Mouse (Mus musculus): Measurements from ENCODE around the gene Gdf15. TPM values are rescaled to one million over a fixed set of nuclear protein-coding genes. Genes with fewer than 3 reads are reported as not detected.
"Not testable (repeated sequence)": the region's sequence is repeated elsewhere in the genome, so short reads cannot be mapped to it uniquely, and the experiment has no call there.

Gene Gdf15
- total and polyA plus RNA-seq, 2 experiments from 2014 or later = 0.41 to 1.7 TPM

DNA sequence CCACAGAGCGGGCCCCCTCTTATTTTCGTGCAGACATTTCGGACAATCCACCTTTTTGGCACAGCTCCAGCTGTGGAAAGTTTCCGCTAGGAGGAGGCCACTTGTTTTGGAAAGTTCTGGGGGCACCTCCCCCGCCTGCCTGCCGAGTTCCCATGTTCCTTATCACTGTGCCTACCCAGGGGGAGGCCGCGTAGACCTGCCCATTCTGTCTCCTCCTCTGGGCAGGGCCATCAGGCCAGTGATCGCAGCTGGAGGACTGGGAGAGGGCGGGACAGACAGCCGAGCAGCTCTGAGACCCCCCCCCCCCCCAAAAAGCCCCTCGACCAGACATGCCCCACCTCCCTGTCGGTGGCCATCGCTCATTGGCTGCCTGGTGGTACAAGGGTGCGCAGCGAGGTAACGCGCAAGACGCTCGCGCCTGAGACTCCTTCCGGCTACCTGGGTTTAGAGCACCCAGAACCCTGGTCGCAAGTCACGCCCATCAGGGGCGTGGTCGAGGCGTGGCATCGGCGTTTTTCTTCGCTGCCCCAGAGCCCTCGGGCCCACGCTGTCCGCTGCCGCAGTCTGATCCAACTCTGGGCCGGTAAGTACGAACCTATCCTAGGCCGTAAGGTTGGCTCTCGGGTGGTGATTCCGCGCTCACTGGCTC lies 38.2 kb downstream of the Gdf15 start, which contains the start of gene Isyna1:
Gene Isyna1, plus strand, starts transcription at position 413 of the 649 bp plus-strand sequence.
- ATAC-seq = peak; percentile 81
- H3K36me3 ChIP-seq (ENCODE audit: insufficient read depth, low read length) = peaks cover 15% of the 10 kb centered on the region; the same call in 1 of the 2 replicates
- WGBS = under 1% methylated on average over 40 of the region's 40 CpGs
- no peaks in the 10 kb centered on the region for H3K9me3 ChIP-seq (ENCODE audit: low read length)
- peak within 1 kb of the TSS; percentile 75; the same call in 1 of the 2 replicates for H3K27ac ChIP-seq
- H3K4me3 ChIP-seq (ENCODE audit: low read length) = peak within 1 kb of the TSS; percentile 54
- peak within 1 kb of the TSS; percentile 96 for H3K4me2 ChIP-seq (ENCODE audit: low read depth, low read length)
- no peak; the same call in 1 of the 2 replicates for TF ChIP-seq CTCF (IDR thresholded peaks at IDR 0.05; ENCODE audit: low read depth)
- H3K27me3 ChIP-seq (ENCODE audit: insufficient read depth, low read length) = no peaks in the 10 kb centered on the region
- peak; percentile 92 for DNase-seq (ENCODE audit: low spot score)
- peaks cover 18% of the 10 kb centered on the region for H3K4me1 ChIP-seq (ENCODE audit: insufficient read depth, low read length)
- H3K9ac ChIP-seq (replicated peaks; ENCODE audit: low read length) = peak within 1 kb of the TSS; percentile 53

DNA sequence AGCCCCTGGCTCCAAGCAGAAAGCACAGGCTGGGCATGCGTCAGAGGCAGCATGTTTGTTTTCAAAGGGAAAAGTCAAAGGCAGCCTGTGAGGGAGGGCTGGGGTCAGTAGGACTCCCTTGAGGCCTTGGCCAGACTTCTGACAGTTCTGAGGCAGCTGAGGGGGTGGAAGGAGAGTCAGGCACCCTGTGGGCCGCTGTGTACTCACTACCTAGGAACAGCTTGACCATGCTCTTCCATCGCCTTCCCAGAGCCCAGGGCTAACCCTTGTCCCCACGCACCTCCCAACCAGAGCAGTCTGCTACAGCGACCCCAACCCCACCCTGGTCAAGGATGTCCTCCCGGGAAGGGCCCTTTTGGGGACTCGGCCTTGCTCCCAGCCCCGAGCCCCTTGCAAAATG lies 39.1 kb downstream of the Gdf15 start:
- ATAC-seq (no peak), DNase-seq (ENCODE audit: low spot score) (no peak)
- TF ChIP-seq CTCF (IDR thresholded peaks at IDR 0.05; ENCODE audit: low read depth) = no peak
- H3K27me3 ChIP-seq (ENCODE audit: insufficient read depth, low read length) = no peaks in the 10 kb centered on the region
- peak overlapping the region; percentile 96 for H3K4me2 ChIP-seq (ENCODE audit: low read depth, low read length)
- no peak overlapping the region for H3K4me3 ChIP-seq (ENCODE audit: low read length)
- H3K9ac ChIP-seq (replicated peaks; ENCODE audit: low read length) = no peak overlapping the region
- peaks cover 15% of the 10 kb centered on the region; the same call in 1 of the 2 replicates for H3K36me3 ChIP-seq (ENCODE audit: insufficient read depth, low read length)
- H3K9me3 ChIP-seq (ENCODE audit: low read length) = no peaks in the 10 kb centered on the region
- H3K27ac ChIP-seq = peak overlapping the region; percentile 75; the same call in 1 of the 2 replicates
- peaks cover 10% of the 10 kb centered on the region; the same call in 1 of the 2 replicates for H3K4me1 ChIP-seq (ENCODE audit: insufficient read depth, low read length)
- WGBS = 43% methylated on average over 8 of the region's 8 CpGs

GRCm38 (mm10) chr8:70591569-70591968 lies 40.7 kb downstream of the Gdf15 start:
- Histone ChIP-seq H3K36me3 (ENCODE audit: insufficient read depth, low read length) (peaks cover 23% of the 10 kb centered on the region; the same call in 1 of the 2 replicates), H3K27me3 (ENCODE audit: insufficient read depth, low read length) (no peaks in the 10 kb centered on the region), H3K9me3 (ENCODE audit: low read length) (no peaks in the 10 kb centered on the region), H3K4me2 (ENCODE audit: low read depth, low read length) (no peak overlapping the region), H3K27ac (no peak overlapping the region), H3K9ac (replicated peaks; ENCODE audit: low read length) (no peak overlapping the region), H3K4me3 (ENCODE audit: low read length) (no peak overlapping the region), H3K4me1 (ENCODE audit: insufficient read depth, low read length) (peaks cover 10% of the 10 kb centered on the region; the same call in 1 of the 2 replicates)
- no peak for TF ChIP-seq CTCF (IDR thresholded peaks at IDR 0.05; ENCODE audit: low read depth)
- no peak for DNase-seq (ENCODE audit: low spot score)
- WGBS = 84% methylated on average over 12 of the region's 12 CpGs
- no peak for ATAC-seq

DNA sequence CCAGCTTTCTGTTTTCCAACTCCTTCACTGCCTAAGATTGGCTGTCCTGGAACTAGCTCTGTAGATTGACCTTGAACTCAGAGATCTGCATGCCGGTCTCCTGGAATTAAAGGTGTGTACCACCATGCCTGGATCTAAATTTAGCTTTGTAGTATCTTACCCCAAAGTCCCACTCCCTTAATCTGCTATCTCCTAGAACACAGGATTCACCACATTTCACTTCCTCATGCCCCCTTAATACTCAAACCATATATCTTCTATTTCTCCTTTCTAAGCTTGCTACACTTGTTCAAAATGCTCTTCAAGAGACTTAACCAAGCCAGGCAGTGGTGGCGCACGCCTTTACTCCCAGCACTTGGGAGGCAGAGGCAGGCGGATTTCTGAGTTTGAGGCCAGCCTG lies 44.3 kb downstream of the Gdf15 start:
- H3K4me2 ChIP-seq (ENCODE audit: low read depth, low read length); H3K4me1 ChIP-seq (ENCODE audit: insufficient read depth, low read length); H3K9ac ChIP-seq (replicated peaks; ENCODE audit: low read length); H3K4me3 ChIP-seq (ENCODE audit: low read length); ATAC-seq; H3K27me3 ChIP-seq (ENCODE audit: insufficient read depth, low read length); H3K9me3 ChIP-seq (ENCODE audit: low read length); H3K27ac ChIP-seq; DNase-seq (ENCODE audit: low spot score): not testable (repeated sequence)
- 93% methylated on average over 4 of the region's 4 CpGs for WGBS
- peaks cover 46% of the 10 kb centered on the region for H3K36me3 ChIP-seq (ENCODE audit: insufficient read depth, low read length)

- peak; percentile 80 for TF ChIP-seq CTCF (IDR thresholded peaks at IDR 0.05; ENCODE audit: low read depth)
- H3K27ac ChIP-seq = no peak overlapping the region; the same call in 1 of the 2 replicates
- H3K27me3 ChIP-seq (ENCODE audit: insufficient read depth, low read length) = no peaks in the 10 kb centered on the region
- peak; percentile 71 for DNase-seq (ENCODE audit: low spot score)
- ATAC-seq = peak; percentile 73
- no peak overlapping the region for H3K4me3 ChIP-seq (ENCODE audit: low read length)
- WGBS = 35% methylated on average over 7 of the region's 7 CpGs
- no peak overlapping the region for H3K9ac ChIP-seq (replicated peaks; ENCODE audit: low read length)
- no peaks in the 10 kb centered on the region for H3K9me3 ChIP-seq (ENCODE audit: low read length)
- H3K4me2 ChIP-seq (ENCODE audit: low read depth, low read length) = no peak overlapping the region
- no peaks in the 10 kb centered on the region for H3K4me1 ChIP-seq (ENCODE audit: insufficient read depth, low read length)
- H3K36me3 ChIP-seq (ENCODE audit: insufficient read depth, low read length) = peaks cover 48% of the 10 kb centered on the region
Observed at GRCm38 (mm10) chr8:70585258-70585652, 47.0 kb downstream of the Gdf15 start.

DNA sequence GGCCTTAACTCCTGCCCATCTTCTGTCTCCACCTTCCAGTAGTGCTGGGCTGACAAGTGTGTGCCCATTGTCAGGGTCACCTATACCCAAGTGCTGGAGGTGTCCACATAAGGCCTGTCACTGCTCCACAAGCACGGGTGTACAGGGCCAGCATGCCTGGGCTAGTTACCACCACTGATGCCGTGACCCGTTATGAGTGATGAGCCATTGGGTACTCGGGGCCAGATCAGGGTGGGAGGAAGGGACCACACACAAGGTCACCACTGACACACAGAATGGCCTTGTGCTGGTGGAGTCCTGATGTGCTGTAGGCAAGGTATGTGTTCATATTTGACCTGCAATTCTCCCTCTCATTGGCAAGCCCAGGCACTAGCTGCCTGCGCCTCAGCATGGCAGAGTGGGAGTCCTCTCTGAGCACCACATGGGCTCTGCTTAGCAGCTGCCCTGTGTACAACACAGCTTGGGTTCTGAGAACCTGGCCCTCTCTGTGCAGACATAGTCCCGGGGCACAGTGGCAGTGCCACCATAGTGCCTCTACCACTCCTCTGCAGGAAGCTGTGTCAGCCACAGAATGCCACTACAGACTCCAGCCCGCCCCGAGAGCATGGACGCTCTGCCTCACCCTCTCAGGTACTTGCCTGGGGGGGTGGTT lies 47.5 kb downstream of the Gdf15 start:
- TF ChIP-seq CTCF (IDR thresholded peaks at IDR 0.05; ENCODE audit: low read depth) = no peak
- ATAC-seq (peak; percentile 11; the same call in 1 of the 2 replicates), DNase-seq (ENCODE audit: low spot score) (no peak)
- H3K9me3 ChIP-seq (ENCODE audit: low read length) = no peaks in the 10 kb centered on the region
- no peaks in the 10 kb centered on the region for H3K4me1 ChIP-seq (ENCODE audit: insufficient read depth, low read length)
- whole genome bisulfite sequencing = 91% methylated on average over 9 of the region's 9 CpGs
- no peak overlapping the region for H3K4me3 ChIP-seq (ENCODE audit: low read length)
- H3K9ac ChIP-seq (replicated peaks; ENCODE audit: low read length) = no peak overlapping the region
- H3K27ac ChIP-seq = no peak overlapping the region; the same call in 1 of the 2 replicates
- no peaks in the 10 kb centered on the region for H3K27me3 ChIP-seq (ENCODE audit: insufficient read depth, low read length)
- no peak overlapping the region for H3K4me2 ChIP-seq (ENCODE audit: low read depth, low read length)
- peaks cover 50% of the 10 kb centered on the region for H3K36me3 ChIP-seq (ENCODE audit: insufficient read depth, low read length)
